Mouse (Mus musculus) T-helper 1 cell (primary cell): Measurements from ENCODE around the gene Olfr406.

Source experiments
- in situ Hi-C: fragments of 300-600 bp; cut with MboI, MseI; formaldehyde crosslinking; loops from one replicate; pipeline ENCODE4 v1.15.1; 2025; ENCODE audit warnings: high pct_unique_total_duplicates

Olfr406 gene

DNA sequence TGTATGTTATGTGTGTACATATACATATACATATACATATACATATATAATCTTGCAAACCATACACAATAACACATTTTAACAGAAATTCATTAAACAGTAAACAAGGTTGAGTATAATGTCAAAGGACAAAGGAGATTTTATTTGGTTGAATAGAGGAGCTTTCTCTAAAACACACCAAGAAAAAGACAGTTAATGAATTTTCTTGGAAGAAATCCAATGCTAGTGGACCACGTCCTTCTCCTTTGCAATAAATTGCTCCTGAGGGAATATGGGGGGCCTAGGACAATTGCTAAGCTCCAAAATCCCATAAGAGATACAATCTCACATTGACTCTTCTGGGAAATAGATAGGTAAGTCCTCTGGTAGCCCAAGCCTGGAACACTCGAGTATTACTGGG lies at the start of gene Olfr406:
Gene Olfr406, plus strand, starts transcription at position 301 of the 400 bp plus-strand sequence.
- in situ Hi-C loops = no loop called here

- in situ Hi-C loops = no loop called here
Observed at GRCm38 (mm10) chr11:74211279-74211678, 48.3 kb upstream of the Olfr406 start, which contains the start of gene Olfr43. Gene Olfr43 (minus strand): TSS chr11:74211379.

DNA sequence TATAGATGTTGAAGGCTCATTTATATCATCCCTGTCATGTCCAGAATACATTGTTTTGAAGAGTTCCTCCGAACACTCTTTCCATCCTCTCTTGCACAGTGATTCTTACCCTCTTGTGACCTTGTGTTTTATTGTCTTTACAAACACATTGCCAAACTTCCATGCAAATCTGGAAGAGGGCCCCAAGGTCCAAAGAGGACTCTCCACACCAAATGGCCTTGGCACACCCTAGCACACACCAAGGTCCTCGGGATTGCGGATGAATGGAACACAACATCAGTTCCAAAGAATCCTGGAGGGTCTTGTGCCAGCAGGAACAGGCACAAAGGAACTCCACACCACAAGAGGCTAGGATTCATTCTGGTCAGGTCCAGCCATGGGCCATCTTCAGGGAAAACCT lies 18.4 kb upstream of the Olfr406 start:
- in situ Hi-C loops = no loop called here

DNA sequence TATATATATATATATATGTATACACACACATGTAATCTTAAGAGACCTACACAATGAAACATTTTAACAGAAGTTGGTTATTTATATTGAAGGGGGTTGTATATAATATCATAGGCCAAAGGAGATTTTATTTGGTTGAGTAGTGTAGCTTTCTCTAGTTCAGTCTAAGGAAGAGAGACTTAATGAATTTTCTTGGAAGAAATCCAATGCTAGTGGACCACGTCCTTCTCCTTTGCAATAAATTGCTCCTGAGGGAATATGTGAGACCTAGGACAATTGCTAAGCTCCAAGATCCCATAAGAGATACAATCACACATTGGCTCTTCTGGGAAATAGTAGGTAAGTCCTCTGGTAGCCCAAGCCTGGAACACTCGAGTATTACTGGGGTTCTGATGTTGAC lies 23.8 kb downstream of the Olfr406 start, which contains the start of gene Olfr59:
Gene Olfr59, plus strand, starts transcription at position 301 of the 400 bp plus-strand sequence.
- in situ Hi-C loops = no loop called here

GRCm38 (mm10) chr11:74287256-74287655 lies 27.6 kb downstream of the Olfr406 start:
- in situ Hi-C loops = loop anchor here (5.0 kb wide), 1 partner anchor 55 kb away; no protein-coding TSS in a partner anchor
